Mouse (Mus musculus) CD4-positive helper T cell, adult 2 months (primary cell): ENCODE data around the gene Sh3pxd2a.

Source experiments
- DNase-seq: peaks from one replicate; pipeline ENCODE4 v3.0.0-alpha.2; 2012; ENCODE audit warnings: low read depth, missing footprints, low spot score

Sh3pxd2a gene

DNA sequence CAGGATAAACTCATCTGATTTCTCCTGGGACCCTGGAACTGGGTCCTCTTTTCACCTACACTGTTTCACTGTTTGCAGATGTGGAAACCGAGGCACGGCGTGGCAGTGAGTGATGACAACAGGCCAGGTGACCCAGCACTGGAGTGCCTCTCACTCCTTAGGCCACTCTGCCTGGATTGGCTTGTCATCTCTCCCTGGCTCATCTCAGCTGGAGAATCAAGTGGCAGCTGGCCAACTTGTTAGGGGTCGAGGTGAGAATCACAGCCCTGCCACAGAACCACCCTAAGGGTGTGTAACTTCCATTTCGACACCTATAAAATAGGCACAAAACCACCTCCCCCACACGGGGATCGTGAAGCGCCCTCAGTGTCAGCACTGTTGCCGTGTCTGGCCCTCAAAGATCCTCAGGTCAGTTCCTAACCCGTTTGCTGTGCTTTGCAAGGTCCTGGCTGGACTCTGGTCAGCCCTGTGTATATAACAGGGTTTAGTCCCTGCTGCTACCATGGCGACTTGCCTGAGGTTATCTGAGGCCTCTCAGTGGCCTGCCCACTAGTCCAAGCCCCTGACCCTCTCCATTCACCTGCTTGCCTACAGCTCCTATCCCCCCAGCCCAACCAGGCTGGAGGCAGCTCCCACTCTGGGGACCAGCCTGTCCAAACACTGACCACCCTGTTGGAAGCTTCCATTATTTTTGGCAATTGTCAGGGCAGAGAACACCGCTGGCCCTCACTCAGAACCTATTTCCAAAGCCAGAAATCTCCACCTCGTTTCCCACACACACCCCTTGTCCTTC, 6.3 kb downstream of the Sh3pxd2a start:
- DNase-seq = no peak

GRCm38 (mm10) chr19:47456021-47456420, 8.2 kb downstream of the Sh3pxd2a start:
- DNase-seq = no peak

DNA sequence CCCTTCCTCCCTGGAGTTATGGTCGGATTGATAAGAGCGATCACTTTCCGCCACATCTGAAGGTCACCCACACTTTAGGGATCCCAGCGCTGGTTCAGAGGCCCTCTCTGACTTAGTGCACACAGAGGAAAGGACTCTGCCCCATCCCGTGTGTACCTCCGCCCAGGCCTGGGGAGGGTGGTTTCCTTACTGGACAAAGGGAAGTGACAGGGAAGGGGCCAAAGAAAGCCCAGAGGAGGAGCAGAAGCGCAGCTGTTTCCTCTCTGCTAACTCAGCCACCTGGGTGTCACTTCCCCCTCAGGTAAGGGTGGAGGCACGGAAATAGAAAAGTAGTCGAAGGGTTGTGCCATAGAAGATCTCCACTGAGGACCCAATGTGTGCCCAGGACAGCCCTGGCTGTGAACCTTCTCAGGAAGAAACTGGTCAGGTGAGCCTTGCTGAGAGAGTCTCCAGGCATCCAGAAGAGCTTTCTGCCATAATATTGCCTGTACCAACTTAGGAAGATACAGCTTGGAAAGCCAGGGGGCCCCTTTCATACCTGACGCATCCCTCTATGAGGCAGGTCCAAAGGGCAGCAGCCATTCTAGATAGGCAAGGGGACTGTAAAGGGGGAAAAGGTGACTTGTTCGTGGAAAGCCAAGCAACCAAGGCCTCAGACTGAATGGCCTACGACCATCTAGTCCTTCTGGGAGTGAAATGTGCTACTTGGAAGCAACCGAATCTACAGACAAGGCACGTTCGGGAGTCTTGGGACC, 9.0 kb downstream of the Sh3pxd2a start:
- no peak for DNase-seq

DNA sequence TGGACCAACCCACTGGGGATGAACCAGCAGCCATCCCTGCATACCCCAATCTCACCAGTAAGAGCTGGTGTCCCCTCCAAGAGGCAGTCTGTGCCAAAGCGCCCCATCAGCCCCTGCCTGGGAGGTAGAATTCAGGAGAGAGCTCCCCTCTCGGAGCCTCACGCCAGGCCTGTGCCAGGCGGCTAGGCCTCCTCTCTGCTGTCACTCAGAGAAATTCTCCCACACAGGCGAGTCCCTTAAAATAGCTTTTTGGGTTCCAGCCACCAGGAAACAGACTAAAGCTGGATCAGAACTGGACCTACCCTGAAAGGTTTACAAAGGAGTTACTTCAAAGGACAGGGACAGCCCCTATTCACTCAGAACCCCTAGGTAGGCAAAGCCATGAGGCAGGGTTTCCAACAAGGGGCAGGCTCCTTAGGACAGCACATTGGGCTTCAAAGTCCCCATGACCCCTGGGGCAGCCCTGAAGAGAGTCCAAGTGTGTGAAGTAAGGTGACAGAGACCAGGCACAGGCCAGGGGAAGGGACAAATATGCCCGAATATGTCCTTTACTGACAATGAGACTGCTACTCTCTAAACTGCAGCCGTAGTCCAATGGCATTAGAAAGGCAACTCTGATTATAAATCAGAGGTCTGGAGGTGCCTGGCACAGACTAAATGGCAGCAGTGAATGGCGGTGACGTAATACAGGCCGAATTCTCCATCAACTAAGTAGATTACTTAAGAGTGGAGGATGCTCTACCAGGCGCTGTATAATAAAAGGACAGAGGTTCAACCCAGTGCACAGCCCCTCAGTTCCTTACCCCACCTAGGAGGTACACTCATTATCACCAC, 9.8 kb downstream of the Sh3pxd2a start:
- no peak for DNase-seq

- no peak for DNase-seq
Observed at GRCm38 (mm10) chr19:47453352-47453751, 10.8 kb downstream of the Sh3pxd2a start.

DNA sequence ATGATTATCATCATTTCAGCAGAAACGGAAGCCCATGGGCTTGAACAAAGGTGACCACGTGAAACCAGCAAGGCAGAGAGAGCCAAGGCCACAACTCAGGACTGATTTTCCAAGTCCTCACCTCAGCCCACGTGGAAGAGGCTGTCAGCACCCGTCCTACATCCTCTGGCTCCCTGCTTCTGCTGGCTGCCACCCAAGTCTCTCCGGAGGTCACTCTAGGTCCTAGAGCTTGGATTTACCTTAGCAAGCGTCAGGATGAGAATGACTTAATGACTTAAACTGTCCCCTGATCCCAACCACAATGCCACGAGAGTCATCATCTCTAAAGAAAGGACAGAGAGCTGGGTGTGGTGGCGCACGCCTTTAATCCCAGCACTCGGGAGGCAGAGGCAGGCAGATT, 11.5 kb downstream of the Sh3pxd2a start:
- no peak for DNase-seq

DNA sequence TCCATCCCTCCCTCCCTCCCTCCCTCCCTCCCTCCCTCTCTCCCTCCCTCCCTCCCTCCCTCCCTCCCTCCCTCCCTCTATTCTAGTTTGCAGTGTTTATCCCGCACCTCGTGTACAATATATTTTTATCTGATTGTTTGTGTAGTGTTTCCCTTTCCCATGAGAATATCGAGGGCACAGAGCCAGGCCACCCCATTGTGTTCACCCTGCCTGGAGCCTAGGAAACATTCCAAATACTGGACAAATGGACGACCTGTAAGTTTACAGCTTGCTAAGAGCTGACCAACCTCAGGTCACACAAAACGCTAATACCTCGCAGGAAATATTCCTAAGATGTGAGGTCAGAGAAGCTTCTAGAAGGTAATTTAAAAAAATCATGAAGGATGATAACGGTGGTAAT, 12.0 kb downstream of the Sh3pxd2a start:
- DNase-seq = no peak

DNA sequence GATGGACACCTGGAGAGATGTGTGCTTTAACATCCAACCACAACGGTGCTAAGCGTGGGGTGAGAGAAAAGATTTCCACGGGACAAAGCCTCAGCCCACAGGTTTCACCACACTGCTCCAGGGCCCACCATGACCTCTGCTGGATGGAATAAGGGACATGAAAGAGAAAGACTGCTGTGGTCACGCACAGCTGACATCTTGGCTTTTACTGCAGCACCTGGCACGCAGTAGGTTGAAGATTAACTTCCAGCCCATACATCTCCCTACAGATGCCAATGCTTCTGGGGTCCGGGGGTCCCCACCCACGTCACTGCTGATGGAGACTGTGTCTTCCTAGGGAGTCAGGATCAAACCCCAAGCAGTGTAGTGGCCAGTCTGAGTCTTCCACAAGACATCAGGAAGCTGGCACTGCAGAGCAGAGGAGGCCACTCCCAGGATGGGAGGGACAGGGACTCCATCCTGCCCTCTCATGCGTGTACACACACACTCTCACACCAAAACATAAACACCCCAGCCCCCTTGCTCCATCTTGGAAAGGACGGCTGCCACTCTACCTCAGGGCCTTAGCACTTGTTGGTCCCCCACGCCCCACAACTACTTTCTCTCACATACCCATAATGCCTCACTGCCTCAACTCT, 12.6 kb downstream of the Sh3pxd2a start:
- DNase-seq = peak; percentile 39

DNA sequence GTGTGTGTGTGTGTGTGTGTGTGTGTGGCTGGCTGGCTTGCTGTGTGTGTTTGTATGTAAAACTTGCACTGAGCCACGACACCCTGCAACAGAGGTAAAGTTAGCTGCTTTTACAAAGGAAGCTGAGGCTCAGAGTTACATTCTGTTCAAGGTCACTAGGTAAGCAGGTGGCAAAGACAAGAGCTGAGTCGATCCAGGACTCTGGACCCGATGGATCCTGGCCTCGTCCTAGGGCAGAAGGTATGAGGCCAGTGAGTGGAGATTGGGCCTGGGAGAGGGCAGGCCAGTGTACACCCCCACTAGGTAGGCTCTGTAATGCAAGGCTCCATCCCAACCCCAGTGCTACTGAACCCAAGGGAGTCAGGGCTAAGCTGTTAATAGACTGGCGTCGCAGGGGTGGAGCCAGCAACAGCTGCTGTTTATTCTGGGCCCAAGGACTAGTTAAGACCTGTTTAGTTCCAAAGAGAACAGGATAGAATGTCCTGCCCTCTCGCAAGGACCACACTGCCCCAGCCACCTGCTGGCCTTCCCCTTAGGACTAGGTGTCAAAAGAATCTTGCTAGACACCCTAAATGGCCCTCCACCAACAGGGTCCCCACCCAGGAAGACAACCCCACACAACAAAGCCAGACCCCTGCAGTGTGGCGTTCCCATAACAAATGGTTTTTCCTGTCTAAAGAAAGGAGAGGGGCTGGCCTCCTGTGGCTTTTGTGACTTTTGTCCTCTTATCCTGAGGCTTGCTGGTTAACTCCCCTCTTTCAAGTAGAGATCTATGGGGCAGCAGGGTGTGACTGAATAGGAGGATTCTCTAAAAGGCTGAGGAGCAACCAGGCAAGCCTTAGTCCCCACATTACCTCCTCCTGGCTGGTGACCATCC, 13.7 kb downstream of the Sh3pxd2a start:
- peak; percentile 51 for DNase-seq

- peak; percentile 38 for DNase-seq
Observed at GRCm38 (mm10) chr19:47449513-47450227, 14.5 kb downstream of the Sh3pxd2a start.

DNA sequence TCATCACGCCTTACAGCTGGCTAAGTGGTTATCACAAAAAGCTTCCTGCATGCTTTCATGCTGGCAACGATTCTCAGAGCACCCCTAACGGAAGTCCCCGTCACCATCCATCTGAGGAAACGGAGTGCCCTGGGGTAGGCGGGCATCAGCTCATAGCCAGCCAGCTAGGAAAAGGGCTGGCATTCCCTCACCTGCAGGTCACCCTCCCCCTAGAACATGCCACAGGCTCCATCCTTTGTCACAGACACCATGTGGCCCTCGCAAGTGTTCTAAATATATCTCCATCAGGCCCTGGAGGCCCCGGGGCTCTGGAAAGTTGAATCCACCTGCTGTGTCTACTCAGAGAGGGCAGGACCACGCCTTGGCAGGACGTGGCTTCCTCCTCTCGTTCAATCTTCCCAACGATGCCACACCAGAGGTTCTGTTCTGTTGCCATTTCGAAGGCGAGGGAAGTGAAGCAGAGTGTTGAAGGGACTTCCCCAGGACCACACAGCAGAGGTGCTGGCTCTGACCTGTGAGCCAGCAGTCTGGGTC, 15.5 kb downstream of the Sh3pxd2a start:
- DNase-seq = peak; percentile 62

DNA sequence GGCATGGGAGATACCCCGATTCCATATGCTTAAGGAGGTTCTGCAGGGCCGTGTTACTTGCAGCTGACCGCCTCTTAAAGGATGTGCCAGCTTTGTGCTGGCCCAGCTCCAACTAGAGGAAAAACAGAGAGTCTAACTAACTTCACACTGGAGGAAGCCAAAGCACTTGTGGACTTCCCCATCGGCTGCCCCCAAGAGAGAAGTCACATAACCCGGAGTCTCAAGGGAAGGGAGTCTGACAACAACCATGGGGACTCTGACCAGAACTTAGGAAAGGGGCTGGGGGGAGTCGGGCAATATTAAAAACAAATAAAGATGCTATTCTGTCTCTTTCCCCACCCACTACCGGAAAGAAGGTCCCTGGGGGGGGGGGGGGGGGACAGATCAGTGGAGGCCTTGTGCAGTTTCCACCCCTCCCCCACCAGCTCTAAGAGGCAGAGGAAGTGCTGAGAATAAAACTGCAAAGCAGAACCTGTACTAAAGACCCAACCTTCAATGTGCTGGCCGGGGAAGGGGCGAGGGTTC, 17.3 kb downstream of the Sh3pxd2a start:
- peak; percentile 76 for DNase-seq

GRCm38 (mm10) chr19:47446130-47446529, 18.1 kb downstream of the Sh3pxd2a start:
- no peak for DNase-seq

DNA sequence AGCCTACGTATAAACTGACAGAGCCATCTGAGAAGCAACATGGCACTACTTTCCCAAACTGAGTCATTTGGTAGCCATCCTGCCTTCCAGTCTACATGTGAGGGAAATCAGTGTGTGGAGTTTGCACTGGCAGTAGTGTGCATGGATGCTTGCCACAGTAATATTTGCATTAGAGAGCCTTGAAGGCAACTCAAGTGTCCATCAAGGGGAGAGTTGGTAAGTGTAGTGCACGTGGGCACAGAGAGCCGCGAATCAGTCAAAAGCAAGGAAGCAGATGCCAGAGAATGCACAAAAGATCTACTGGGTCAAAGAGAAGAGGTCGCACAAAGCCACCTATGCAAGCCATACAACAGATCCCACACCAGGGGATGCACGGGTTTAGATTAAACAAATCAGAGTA, 18.5 kb downstream of the Sh3pxd2a start:
- DNase-seq = no peak

- no peak for DNase-seq
Observed at GRCm38 (mm10) chr19:47444488-47444887, 19.7 kb downstream of the Sh3pxd2a start.

- DNase-seq = no peak
Observed at GRCm38 (mm10) chr19:47442294-47442627, 21.9 kb downstream of the Sh3pxd2a start.

DNA sequence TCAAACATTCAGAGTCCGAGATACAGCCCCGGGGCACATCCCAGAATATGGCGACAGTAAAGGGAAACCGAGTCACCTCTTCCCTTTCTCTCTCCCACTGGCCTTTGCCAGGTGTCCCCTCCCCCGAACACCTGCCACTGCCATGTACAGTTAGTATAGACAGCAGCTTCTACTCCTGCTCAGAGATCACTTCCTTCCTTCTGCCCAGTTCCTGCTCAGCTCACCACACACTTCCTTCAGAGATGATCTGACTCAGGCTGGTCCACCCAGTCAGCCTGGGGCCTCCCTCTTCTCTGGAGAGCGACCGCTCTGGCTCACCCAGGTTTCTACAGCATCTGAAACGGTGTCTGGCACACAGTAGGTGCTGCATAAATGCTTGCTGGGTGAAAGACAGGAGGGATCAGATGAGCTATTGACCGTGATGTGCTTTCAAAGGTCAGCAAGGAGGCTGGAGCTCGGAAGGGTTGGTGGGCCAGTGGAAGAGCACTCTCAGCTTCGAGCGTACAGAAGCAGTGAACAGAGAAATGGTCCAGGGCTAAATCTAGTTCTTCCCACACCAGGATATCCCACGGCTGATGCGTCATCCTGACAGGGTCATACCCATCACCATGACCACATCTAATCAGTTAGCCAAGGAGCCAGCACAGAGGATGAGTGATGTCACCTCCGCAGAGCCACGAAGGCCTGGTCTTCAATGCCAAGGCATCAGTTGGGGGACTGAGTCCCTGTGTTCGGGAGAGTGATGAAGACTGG, 22.5 kb downstream of the Sh3pxd2a start:
- DNase-seq = peak; percentile 46

- no peak for DNase-seq
Observed at GRCm38 (mm10) chr19:47440967-47441366, 23.2 kb downstream of the Sh3pxd2a start.

- DNase-seq = no peak
Observed at GRCm38 (mm10) chr19:47440435-47440803, 23.8 kb downstream of the Sh3pxd2a start.
